Mouse (Mus musculus): Measurements from ENCODE around the gene Spag6l. TPM values are rescaled to one million over a fixed set of nuclear protein-coding genes. Genes with fewer than 3 reads are reported as not detected.
"Not testable (repeated sequence)": the region's sequence is repeated elsewhere in the genome, so short reads cannot be mapped to it uniquely, and the experiment has no call there.

Spag6l gene
- polyA plus RNA-seq, 1 experiment, result not detected

DNA sequence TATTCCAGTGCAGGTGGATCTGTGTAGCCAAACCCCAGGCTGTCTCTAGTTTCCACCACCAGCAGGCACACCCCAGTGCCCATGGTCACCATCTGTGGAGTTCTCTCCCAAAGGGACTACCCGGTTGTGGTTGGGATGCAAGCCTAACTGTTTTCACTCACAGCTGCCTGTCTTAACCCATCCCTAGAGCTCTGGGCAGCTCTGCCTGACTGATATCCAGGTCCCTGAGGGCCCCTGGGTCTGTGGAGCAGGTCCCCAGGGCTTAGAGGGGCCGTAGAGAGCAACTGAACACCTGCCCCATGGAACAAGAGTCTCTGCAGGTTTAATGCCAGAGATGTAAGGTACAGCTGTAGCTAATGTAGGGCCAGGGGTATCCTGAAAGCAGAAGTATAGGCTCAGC, 34.7 kb upstream of the Spag6l start, which contains the start of gene Igll1:
Igll1 (minus strand) TSS at position 8 of the 400 bp plus-strand sequence.
- no peaks in the 10 kb centered on the region for H3K36me3 ChIP-seq (ENCODE audit: control insufficient read depth, insufficient read depth, low read length)
- H3K27ac ChIP-seq (ENCODE audit: insufficient read depth, low read depth, low read length), result no peak within 1 kb of the TSS
- TF ChIP-seq CTCF (IDR thresholded peaks at IDR 0.05; ENCODE audit: extremely low read depth, insufficient read length, insufficient replicate concordance, low read depth, low read length), result no peak
- no peak for TF ChIP-seq POLR2A (IDR thresholded peaks at IDR 0.05; ENCODE audit: low read depth, low read length)
- 61% methylated on average over 2 of the region's 2 CpGs for WGBS
- H3K4me3 ChIP-seq (ENCODE audit: low read depth, low read length), result no peak within 1 kb of the TSS
- H3K4me1 ChIP-seq (ENCODE audit: control insufficient read depth, insufficient read depth, insufficient read length, low read length), result no peaks in the 10 kb centered on the region
- H3K27me3 ChIP-seq (ENCODE audit: control insufficient read depth, insufficient read depth, low read length), result no peaks in the 10 kb centered on the region

DNA sequence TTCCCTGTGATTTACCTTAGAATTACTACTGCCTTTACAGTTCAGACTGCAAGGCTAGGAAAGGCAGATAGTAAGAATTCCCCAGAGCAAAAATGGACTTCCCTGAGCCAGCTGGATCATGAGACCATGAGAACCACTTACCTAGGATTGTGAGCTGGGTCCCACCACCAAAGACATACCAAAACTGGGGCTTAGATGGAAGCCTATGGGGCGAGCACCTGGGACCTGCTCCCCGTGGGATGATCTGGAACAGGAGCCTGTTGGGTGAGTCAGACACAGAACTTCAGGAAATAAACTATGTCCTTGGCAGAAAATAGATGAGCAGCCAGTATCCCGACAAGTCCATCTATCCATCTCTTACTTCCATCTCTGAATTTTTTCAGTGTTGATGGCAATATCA, 33.0 kb upstream of the Spag6l start:
- TF ChIP-seq CTCF (IDR thresholded peaks at IDR 0.05; ENCODE audit: extremely low read depth, insufficient read length, insufficient replicate concordance, low read depth, low read length) (no peak), POLR2A (IDR thresholded peaks at IDR 0.05; ENCODE audit: low read depth, low read length) (no peak)
- 59% methylated on average over 3 of the region's 3 CpGs for WGBS
- no peaks in the 10 kb centered on the region for H3K36me3 ChIP-seq (ENCODE audit: control insufficient read depth, insufficient read depth, low read length)
- H3K27me3 ChIP-seq (ENCODE audit: control insufficient read depth, insufficient read depth, low read length), result no peaks in the 10 kb centered on the region
- no peak overlapping the region for H3K27ac ChIP-seq (ENCODE audit: insufficient read depth, low read depth, low read length)
- no peak overlapping the region for H3K4me3 ChIP-seq (ENCODE audit: low read depth, low read length)
- no peaks in the 10 kb centered on the region for H3K4me1 ChIP-seq (ENCODE audit: control insufficient read depth, insufficient read depth, insufficient read length, low read length)

DNA sequence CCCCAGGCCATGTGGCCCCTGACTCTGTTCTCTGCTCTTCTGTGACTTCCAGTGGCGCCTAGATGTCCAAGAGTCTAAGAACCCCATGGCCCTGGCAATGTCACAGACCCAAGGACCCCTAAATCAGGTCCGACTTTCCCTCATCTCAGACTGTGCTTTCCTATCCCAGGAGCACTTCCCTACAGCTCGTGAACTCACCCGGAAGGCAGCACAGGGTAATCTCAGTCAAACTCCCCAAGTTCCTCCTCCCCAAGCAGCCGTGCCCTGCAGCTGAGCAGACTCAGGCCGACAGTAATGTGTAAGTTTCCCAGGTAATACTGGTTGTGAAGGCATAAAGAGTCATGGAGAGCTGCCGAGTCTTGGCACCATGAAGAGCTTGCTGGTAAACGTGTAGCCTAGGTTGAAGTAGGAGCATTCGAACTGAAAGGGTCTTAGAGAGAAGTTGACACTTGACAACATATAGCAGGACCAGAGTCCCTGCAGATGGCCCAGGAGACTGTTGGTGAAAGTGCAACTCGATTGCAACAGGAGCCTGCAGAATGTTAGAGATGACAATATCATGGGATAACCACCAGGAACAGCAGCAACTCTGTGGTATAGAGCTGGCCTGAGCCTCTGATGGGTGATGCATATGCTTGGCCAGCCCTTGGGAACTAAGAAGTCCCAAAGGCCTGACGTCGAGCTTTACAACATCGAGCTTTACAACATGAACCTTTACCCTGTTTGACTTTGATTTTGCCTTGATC, 27.6 kb upstream of the Spag6l start:
- TF ChIP-seq CTCF (IDR thresholded peaks at IDR 0.05; ENCODE audit: extremely low read depth, insufficient read length, insufficient replicate concordance, low read depth, low read length) (no peak), POLR2A (IDR thresholded peaks at IDR 0.05; ENCODE audit: low read depth, low read length) (no peak)
- Histone ChIP-seq H3K27ac (ENCODE audit: insufficient read depth, low read depth, low read length) (no peak overlapping the region), H3K4me3 (ENCODE audit: low read depth, low read length) (no peak overlapping the region), H3K4me1 (ENCODE audit: control insufficient read depth, insufficient read depth, insufficient read length, low read length) (no peaks in the 10 kb centered on the region), H3K27me3 (ENCODE audit: control insufficient read depth, insufficient read depth, low read length) (no peaks in the 10 kb centered on the region), H3K36me3 (ENCODE audit: control insufficient read depth, insufficient read depth, low read length) (no peaks in the 10 kb centered on the region)
- 64% methylated on average over 13 of the region's 13 CpGs for WGBS

DNA sequence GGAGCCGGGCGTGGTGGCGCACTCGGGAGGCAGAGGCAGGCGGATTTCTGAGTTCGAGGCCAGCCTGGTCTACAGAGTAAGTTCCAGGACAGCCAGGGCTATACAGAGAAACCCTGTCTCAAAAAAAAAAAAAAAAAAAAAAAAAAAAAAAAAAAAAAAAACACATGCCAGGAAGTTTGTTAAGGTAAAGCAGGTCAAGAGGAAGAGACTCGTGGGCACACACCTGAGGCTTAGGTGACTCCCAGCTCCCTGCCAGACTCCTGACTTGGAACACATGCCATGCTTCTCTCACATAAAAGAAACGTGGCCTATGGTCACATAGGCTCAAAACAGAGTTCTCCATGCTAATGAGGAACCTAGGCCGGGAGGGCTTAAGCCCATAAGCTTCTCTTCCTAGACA, 26.8 kb upstream of the Spag6l start:
- H3K27me3 ChIP-seq (ENCODE audit: control insufficient read depth, insufficient read depth, low read length); H3K36me3 ChIP-seq (ENCODE audit: control insufficient read depth, insufficient read depth, low read length); H3K27ac ChIP-seq (ENCODE audit: insufficient read depth, low read depth, low read length); H3K4me1 ChIP-seq (ENCODE audit: control insufficient read depth, insufficient read depth, insufficient read length, low read length); H3K4me3 ChIP-seq (ENCODE audit: low read depth, low read length): not testable (repeated sequence)
- 79% methylated on average over 9 of the region's 9 CpGs for WGBS

DNA sequence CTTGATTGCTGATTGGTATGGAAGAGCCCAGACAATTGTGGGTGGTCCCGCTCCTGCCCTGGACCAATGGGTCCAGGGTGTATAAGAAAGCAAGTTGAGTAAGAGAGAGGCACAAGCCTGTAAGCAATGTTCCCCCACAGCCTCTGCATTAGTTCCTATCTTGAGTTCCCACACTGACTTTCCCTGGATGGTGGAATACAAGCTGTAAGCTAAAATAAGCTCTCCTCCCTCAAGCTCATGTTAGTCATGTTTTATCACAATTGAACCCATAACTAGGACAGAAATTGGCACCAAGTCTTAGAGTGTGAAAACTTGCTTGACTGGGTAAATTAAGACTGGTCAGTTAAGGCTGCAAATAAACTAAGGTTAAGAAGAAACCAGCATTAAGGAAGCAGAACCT, 26.3 kb upstream of the Spag6l start:
- no peak for TF ChIP-seq POLR2A (IDR thresholded peaks at IDR 0.05; ENCODE audit: low read depth, low read length)
- TF ChIP-seq CTCF (IDR thresholded peaks at IDR 0.05; ENCODE audit: extremely low read depth, insufficient read length, insufficient replicate concordance, low read depth, low read length), result no peak
- Histone ChIP-seq H3K36me3 (ENCODE audit: control insufficient read depth, insufficient read depth, low read length) (no peaks in the 10 kb centered on the region), H3K27me3 (ENCODE audit: control insufficient read depth, insufficient read depth, low read length) (no peaks in the 10 kb centered on the region), H3K27ac (ENCODE audit: insufficient read depth, low read depth, low read length) (no peak overlapping the region), H3K4me1 (ENCODE audit: control insufficient read depth, insufficient read depth, insufficient read length, low read length) (no peaks in the 10 kb centered on the region), H3K4me3 (ENCODE audit: low read depth, low read length) (no peak overlapping the region)
- WGBS, result 96% methylated on average over 1 of the region's 1 CpGs

DNA sequence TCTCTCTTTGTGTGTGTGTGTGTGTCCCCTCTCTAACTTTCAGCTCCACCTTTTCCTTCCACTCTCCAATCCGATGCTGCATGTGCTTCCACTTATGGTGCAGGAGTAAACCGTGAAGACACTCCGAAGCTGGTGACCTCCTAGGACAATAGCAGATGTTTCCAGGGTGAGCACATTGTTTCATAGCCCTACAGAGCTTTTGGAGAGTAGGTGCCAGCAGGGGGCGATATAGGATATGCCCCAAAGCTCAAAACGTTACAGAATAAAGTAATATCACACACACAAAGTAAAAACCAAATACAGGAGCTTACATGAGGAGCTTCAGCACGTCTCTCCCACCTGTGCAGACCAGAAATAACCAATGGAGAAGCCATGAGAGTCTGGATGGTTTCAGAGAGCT, 25.6 kb upstream of the Spag6l start:
- Histone ChIP-seq H3K27ac (ENCODE audit: insufficient read depth, low read depth, low read length) (no peak overlapping the region), H3K27me3 (ENCODE audit: control insufficient read depth, insufficient read depth, low read length) (no peaks in the 10 kb centered on the region), H3K4me1 (ENCODE audit: control insufficient read depth, insufficient read depth, insufficient read length, low read length) (no peaks in the 10 kb centered on the region), H3K4me3 (ENCODE audit: low read depth, low read length) (no peak overlapping the region), H3K36me3 (ENCODE audit: control insufficient read depth, insufficient read depth, low read length) (no peaks in the 10 kb centered on the region)
- TF ChIP-seq POLR2A (IDR thresholded peaks at IDR 0.05; ENCODE audit: low read depth, low read length) (no peak), CTCF (IDR thresholded peaks at IDR 0.05; ENCODE audit: extremely low read depth, insufficient read length, insufficient replicate concordance, low read depth, low read length) (peak; percentile 36; the same call in 1 of the 2 replicates)
- 15% methylated on average over 6 of the region's 6 CpGs for WGBS

DNA sequence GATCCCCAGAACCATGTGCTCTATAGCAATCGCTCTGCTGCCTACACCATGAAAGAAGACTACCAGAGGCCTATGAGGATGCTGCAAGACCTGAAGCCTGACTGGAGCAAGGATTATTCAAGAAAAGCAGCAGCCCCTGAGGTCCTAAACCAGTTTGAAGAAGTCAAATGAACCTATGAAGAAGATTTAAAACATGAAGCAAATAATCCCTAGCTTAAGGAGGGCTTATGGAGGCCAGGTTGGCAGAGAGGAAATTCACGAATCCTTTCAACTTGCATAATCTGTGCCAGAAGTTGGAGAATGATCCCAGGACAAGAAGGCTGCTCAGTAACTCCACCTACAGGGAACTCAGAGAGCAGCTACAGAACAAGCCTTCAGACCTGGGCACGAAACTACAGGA, 23.2 kb upstream of the Spag6l start:
- 85% methylated on average over 3 of the region's 3 CpGs for WGBS
- no peak for TF ChIP-seq CTCF (IDR thresholded peaks at IDR 0.05; ENCODE audit: extremely low read depth, insufficient read length, insufficient replicate concordance, low read depth, low read length)
- no peak for TF ChIP-seq POLR2A (IDR thresholded peaks at IDR 0.05; ENCODE audit: low read depth, low read length)
- Histone ChIP-seq H3K36me3 (ENCODE audit: control insufficient read depth, insufficient read depth, low read length) (no peaks in the 10 kb centered on the region), H3K27ac (ENCODE audit: insufficient read depth, low read depth, low read length) (no peak overlapping the region), H3K4me3 (ENCODE audit: low read depth, low read length) (no peak overlapping the region), H3K4me1 (ENCODE audit: control insufficient read depth, insufficient read depth, insufficient read length, low read length) (no peaks in the 10 kb centered on the region), H3K27me3 (ENCODE audit: control insufficient read depth, insufficient read depth, low read length) (no peaks in the 10 kb centered on the region)
